Mouse (Mus musculus) spleen, postnatal 36 days (tissue): ENCODE data around the gene Gimap5.

Experiments used
- DNase-seq, 2 experiments: peaks; one replicate each; pipeline ENCODE4 v3.0.0; 2022; ENCODE audit warnings: low spot score in 2 of 2, mixed read lengths in 1 of 2

The Gimap5 gene

GRCm38 (mm10) chr6:48739780-48740055 is 6.3 kb upstream of the Gimap5 start:
- DNase-seq: no peak

GRCm38 (mm10) chr6:48740501-48741169 is 5.4 kb upstream of the Gimap5 start:
- peak in 1 of 2 experiments; percentile 5 for DNase-seq

- peak; percentile 55 for DNase-seq
Observed at GRCm38 (mm10) chr6:48741273-48741672, 4.7 kb upstream of the Gimap5 start.

GRCm38 (mm10) chr6:48741711-48742206 is 4.2 kb upstream of the Gimap5 start:
- DNase-seq: no peak

GRCm38 (mm10) chr6:48742422-48743351 is 3.3 kb upstream of the Gimap5 start:
- peak in 1 of 2 experiments; percentile 28 for DNase-seq

GRCm38 (mm10) chr6:48745490-48745889 is 507 bp upstream of the Gimap5 start:
- no peak for DNase-seq

- DNase-seq: peak; percentile 61 to 73
Observed at GRCm38 (mm10) chr6:48747091-48747966, 1.3 kb downstream of the Gimap5 start.

GRCm38 (mm10) chr6:48763567-48764270 is 17.7 kb downstream of the Gimap5 start:
- DNase-seq: no peak

- DNase-seq: no peak
Observed at GRCm38 (mm10) chr6:48764496-48764895, 18.5 kb downstream of the Gimap5 start.

GRCm38 (mm10) chr6:48768178-48768869 is 22.3 kb downstream of the Gimap5 start:
- DNase-seq: peak; percentile 76 to 77

- DNase-seq: no peak
Observed at GRCm38 (mm10) chr6:48768933-48769332, 22.9 kb downstream of the Gimap5 start.

- peak; percentile 72 to 73 for DNase-seq
Observed at GRCm38 (mm10) chr6:48770696-48771095, 24.7 kb downstream of the Gimap5 start, which contains the start of gene Gimap3. TSS of gene Gimap3 (minus strand) at chr6:48770851.

GRCm38 (mm10) chr6:48772030-48772429 is 26.0 kb downstream of the Gimap5 start:
- DNase-seq: peak; percentile 71 to 74

GRCm38 (mm10) chr6:48784406-48784805 is 38.4 kb downstream of the Gimap5 start:
- no peak for DNase-seq

GRCm38 (mm10) chr6:48785189-48785588 is 39.2 kb downstream of the Gimap5 start:
- DNase-seq: no peak

- no peak for DNase-seq
Observed at GRCm38 (mm10) chr6:48785601-48786000, 39.6 kb downstream of the Gimap5 start.

GRCm38 (mm10) chr6:48787867-48788266 is 41.9 kb downstream of the Gimap5 start:
- DNase-seq: no peak

- DNase-seq: peak; percentile 16 to 20
Observed at GRCm38 (mm10) chr6:48801897-48802296, 55.9 kb downstream of the Gimap5 start.

- no peak for DNase-seq
Observed at GRCm38 (mm10) chr6:48803406-48804051, 57.5 kb downstream of the Gimap5 start.
